Mouse (Mus musculus) kidney, postnatal 14 days (tissue): ENCODE data around the gene Slk.

ENCODE experiments used
- DNase-seq: peaks from one replicate; pipeline ENCODE4 v3.0.0; 2022; ENCODE audit warnings: mixed read lengths

Gene Slk

GRCm38 (mm10) chr19:47654896-47655295, 75.4 kb downstream of the Slk start:
- no peak for DNase-seq

DNA sequence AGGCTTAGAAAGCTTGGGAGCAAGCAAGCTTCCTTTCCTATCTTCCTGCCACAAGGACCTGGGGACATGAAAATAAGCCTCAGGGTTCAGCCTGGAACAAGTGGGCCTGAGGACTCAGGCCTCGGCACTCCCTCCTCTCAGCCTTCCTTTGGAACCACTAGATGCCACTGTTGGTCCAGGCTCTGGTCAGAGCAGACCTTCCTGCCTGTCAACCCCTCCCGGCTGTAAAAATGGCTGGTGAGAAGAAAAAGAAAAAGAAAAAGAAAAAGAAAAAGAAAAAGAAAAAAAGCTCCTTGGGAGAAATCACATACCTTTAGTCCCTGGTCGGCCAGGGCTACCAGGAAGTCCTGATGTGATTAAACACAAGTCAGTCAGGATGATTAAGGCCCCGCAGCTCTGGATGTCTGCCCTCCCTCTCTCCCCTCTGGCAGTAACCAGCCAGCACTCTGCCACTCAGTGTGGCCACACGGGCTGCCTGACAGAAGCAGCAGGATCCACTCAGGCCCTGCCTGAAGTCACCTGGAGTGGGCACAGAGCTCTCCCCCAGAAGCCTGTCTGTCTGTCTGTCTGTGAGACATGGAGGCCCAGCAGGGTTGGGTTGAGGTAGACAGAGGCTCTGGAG, 79.5 kb downstream of the Slk start:
- peak; percentile 65 for DNase-seq

DNA sequence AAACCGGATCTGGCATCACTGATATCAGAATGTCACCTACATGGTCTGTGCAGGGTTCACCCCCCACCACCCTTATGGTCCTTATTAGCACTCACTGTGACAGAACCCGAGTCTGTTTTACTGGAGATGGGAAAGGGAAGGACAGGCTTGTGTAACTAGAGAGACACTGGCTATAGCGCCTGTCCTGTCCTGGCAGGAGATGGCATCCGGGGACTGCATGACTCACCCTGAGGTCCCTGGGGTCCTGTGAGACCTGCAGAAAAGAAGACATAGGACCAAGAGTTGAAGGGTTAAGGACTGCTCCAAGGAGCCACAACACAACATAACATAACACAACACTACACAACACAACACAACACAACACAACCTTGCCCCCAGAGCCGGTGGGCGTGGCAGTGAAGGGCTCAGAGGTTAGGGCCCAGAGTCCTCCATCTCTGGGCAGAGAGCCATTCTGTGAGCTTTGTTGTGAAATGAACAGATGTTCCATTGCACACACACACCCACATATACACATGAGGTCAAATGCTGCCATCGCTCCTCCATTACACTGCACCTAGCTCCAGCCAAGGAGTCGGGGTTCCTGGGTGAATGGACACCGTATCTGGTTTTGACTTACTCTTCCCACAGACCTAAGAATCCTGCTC, 80.4 kb downstream of the Slk start:
- no peak for DNase-seq

GRCm38 (mm10) chr19:47667601-47668000, 88.1 kb downstream of the Slk start:
- DNase-seq, result no peak

- DNase-seq, result no peak
Measured at GRCm38 (mm10) chr19:47668399-47668798, 88.9 kb downstream of the Slk start.

GRCm38 (mm10) chr19:47674419-47674818, 94.9 kb downstream of the Slk start:
- DNase-seq, result peak; percentile 27

- DNase-seq, result no peak
Measured at GRCm38 (mm10) chr19:47678675-47679074, 99.2 kb downstream of the Slk start.

- no peak for DNase-seq
Measured at GRCm38 (mm10) chr19:47689592-47689991, 110.1 kb downstream of the Slk start.

GRCm38 (mm10) chr19:47691994-47692393, 112.5 kb downstream of the Slk start, which contains the start of gene Col17a1:
Gene Col17a1 (minus strand): TSS chr19:47692094.
- no peak for DNase-seq
